Mouse (Mus musculus) left cerebral cortex, postnatal 36 days (tissue): ENCODE measurements at regions not wholly inside any gene's neighbourhood (a gene's known extent, or its start where the extent isn't known, plus 50 kb on each side); places are given as distances from the start of the nearest gene placed in this dataset.
"Not testable (repeated sequence)": the region's sequence is repeated elsewhere in the genome, so short reads cannot be mapped to it uniquely, and the experiment has no call there.

Source experiments
- DNase-seq, 2 experiments: peaks; one replicate each; pipeline ENCODE4 v3.0.0; 2021 to 2022; ENCODE audit warnings: low spot score in 2 of 2, mixed read lengths in 1 of 2
- intact Hi-C: fragments of 180-260 bp; cut with DNase I; formaldehyde crosslinking; loops from one replicate; pipeline ENCODE4 v1.15.1; 2025

GRCm38 (mm10) chr2:171620668-171621067 lies 422.6 kb downstream of the Cbln4 start:
- no peak for DNase-seq
- intact Hi-C loops: no loop called here

- intact Hi-C loops: no loop called here
- no peak for DNase-seq
These were observed 423.0 kb downstream of the Cbln4 start for GRCm38 (mm10) chr2:171620253-171620652.

- no peak for DNase-seq
- intact Hi-C loops: no loop called here
These were observed 424.5 kb downstream of the Cbln4 start for GRCm38 (mm10) chr2:171618771-171619170.

- intact Hi-C loops: no loop called here
- no peak for DNase-seq
These were observed 424.9 kb downstream of the Cbln4 start for GRCm38 (mm10) chr2:171618333-171618732.

- no peak for DNase-seq
- intact Hi-C loops: no loop called here
These were observed 427.8 kb downstream of the Cbln4 start for GRCm38 (mm10) chr2:171615462-171615861.

GRCm38 (mm10) chr2:171605064-171605463 lies 438.2 kb downstream of the Cbln4 start:
- DNase-seq: no peak
- intact Hi-C loops: no loop called here

- intact Hi-C loops: no loop called here
- DNase-seq: no peak
These were observed 448.0 kb downstream of the Cbln4 start for GRCm38 (mm10) chr2:171595240-171595639.

- intact Hi-C loops: no loop called here
- DNase-seq: no peak
These were observed 449.4 kb downstream of the Cbln4 start for GRCm38 (mm10) chr2:171593884-171594283.

GRCm38 (mm10) chr2:171592315-171592714 lies 451.0 kb downstream of the Cbln4 start:
- intact Hi-C loops: no loop called here
- no peak for DNase-seq

GRCm38 (mm10) chr2:171588158-171588557 lies 455.1 kb downstream of the Cbln4 start:
- no peak for DNase-seq
- intact Hi-C loops: no loop called here

GRCm38 (mm10) chr2:171587635-171588034 lies 455.6 kb downstream of the Cbln4 start:
- peak; percentile 16 to 23 for DNase-seq
- intact Hi-C loops: no loop called here

GRCm38 (mm10) chr2:171586853-171587220 lies 456.4 kb downstream of the Cbln4 start:
- intact Hi-C loops: no loop called here

GRCm38 (mm10) chr2:171586217-171586852 lies 456.9 kb downstream of the Cbln4 start:
- intact Hi-C loops: no loop called here
- DNase-seq: peak; percentile 18 to 32

More at GRCm38 (mm10) chr2:171586853-171587220, 456.4 kb downstream of the Cbln4 start:
- no peak for DNase-seq

- no peak for DNase-seq
- intact Hi-C loops: no loop called here
These were observed 468.9 kb downstream of the Cbln4 start for GRCm38 (mm10) chr2:171574360-171574759.

- no peak for DNase-seq
- intact Hi-C loops: no loop called here
These were observed 480.6 kb downstream of the Cbln4 start for GRCm38 (mm10) chr2:171562656-171563055.

- DNase-seq, intact Hi-C loops: not testable (repeated sequence)
These were observed 500.5 kb downstream of the Cbln4 start for GRCm38 (mm10) chr2:171542768-171543167.

- no peak for DNase-seq
- intact Hi-C loops: no loop called here
These were observed 528.4 kb downstream of the Cbln4 start for GRCm38 (mm10) chr2:171514876-171515275.

- DNase-seq: no peak
- intact Hi-C loops: no loop called here
These were observed 546.6 kb downstream of the Cbln4 start for GRCm38 (mm10) chr2:171496620-171497019.

- intact Hi-C loops: loop anchor here (5.0 kb wide), 1 partner anchor 714 kb away; no protein-coding TSS in a partner anchor
- peak; percentile 23 to 42 for DNase-seq
These were observed 549.5 kb downstream of the Cbln4 start for GRCm38 (mm10) chr2:171493741-171494140.

GRCm38 (mm10) chr2:171487284-171487683 lies 556.0 kb downstream of the Cbln4 start:
- intact Hi-C loops: no loop called here
- DNase-seq: no peak

- intact Hi-C loops: no loop called here
- peak in 1 of 2 experiments; percentile 4 for DNase-seq
These were observed 590.0 kb downstream of the Cbln4 start for GRCm38 (mm10) chr2:171453241-171453640.

- no peak for DNase-seq
These were observed 637.2 kb downstream of the Cbln4 start for GRCm38 (mm10) chr2:171406057-171406456.

More at GRCm38 (mm10) chr2:171406057-171406456, 637.2 kb downstream of the Cbln4 start:
- intact Hi-C loops: no loop called here
